ENCODE assay signal across 8 mouse cellular contexts in genomic region chr3:131302452-131303319, GRCm38 (mm10). TPM values are rescaled to one million over a fixed set of nuclear protein-coding genes. Genes with fewer than 3 reads are reported as not detected.
DNase-seq lines count a peak whose midpoint lies in the region; ATAC-seq lines count a peak whose summit lies in the region.

Gene Cyp2u1, minus strand, starts transcription at chr3:131303227.

- H3K4me1 ChIP-seq in hindbrain, embryonic 15.5 days (replicated peaks): peaks cover 13% of the 10 kb centered on the region

- WGBS in hindbrain, embryonic 15.5 days: under 1% methylated on average over 70 of the region's 71 CpGs

- H3K36me3 ChIP-seq in hindbrain, embryonic 15.5 days: no peaks in the 10 kb centered on the region

- H3K9me3 ChIP-seq in hindbrain, embryonic 15.5 days: no peaks in the 10 kb centered on the region

- peak within 1 kb of the TSS; percentile 82 for H3K27ac ChIP-seq in hindbrain, embryonic 15.5 days (replicated peaks)

- peak within 1 kb of the TSS; percentile 66 for H3K4me3 ChIP-seq in hindbrain, embryonic 15.5 days

- ATAC-seq in hindbrain, embryonic 15.5 days (ENCODE audit: low FRiP score, low read depth): peak; percentile 98

- H3K9ac ChIP-seq in hindbrain, embryonic 15.5 days: peak within 1 kb of the TSS; percentile 80

- no peaks in the 10 kb centered on the region for H3K27me3 ChIP-seq in hindbrain, embryonic 15.5 days

- peak; percentile 94 for DNase-seq in R1 (ENCODE audit: low read depth, low spot score)
- DNase-seq in cerebellum, postnatal 14 days: peak; percentile 93 to 94
- DNase-seq in frontal cortex, postnatal 36 days (ENCODE audit: low spot score in 2 of 2): peak; percentile 89 to 94
- peak; percentile 86 for DNase-seq in left cerebral cortex, adult 11 months (ENCODE audit: low spot score)
- peak; percentile 93 for DNase-seq in lung, postnatal 36 days
- peak; percentile 93 for DNase-seq in retina, embryonic 14.5 days (ENCODE audit: low spot score)
- DNase-seq in thymus, postnatal 36 days: peak; percentile 84 to 89

- peak within 1 kb of the TSS; percentile 91 for H3K4me2 ChIP-seq in hindbrain, embryonic 15.5 days

RNA-seq across cellular contexts. Expression of gene Cyp2u1, which starts in this region (rescaled TPM):
- polyA plus RNA-seq in hindbrain, embryonic 15.5 days (2015; fragmentation: Nextera tagmentation; extraction: Ambion mirVana): 8.5 and 9.2 TPM in 2 replicates

Comparison
In these comparisons a context has a peak if more than half of its experiments do, and no peak if none do; other contexts are left out.
1. Peak in every context shown above with its lines: DNase-seq, ATAC-seq, H3K4me3 ChIP-seq and H3K27ac ChIP-seq.